Mouse (Mus musculus) neural tube, embryonic 14.5 days (tissue): Measurements from ENCODE around the gene Shisa3. TPM values are rescaled to one million over a fixed set of nuclear protein-coding genes. Genes with fewer than 3 reads are reported as not detected.

ENCODE experiments used
- ATAC-seq: fragments of 200-750 bp; cut with Nextera tagmentation; 2 replicates; pipeline ENCODE4 v1.8.0; 2017; ENCODE audit warnings: low read depth, mild to moderate bottlenecking, moderate TSS enrichment, moderate library complexity
- H3K27ac ChIP-seq: fragments of 300-500 bp; sonication (generic); 2 replicates; pipeline ENCODE4 v1.5.1; 2014; ENCODE audit warnings: low read depth, mild to moderate bottlenecking, control low read depth, low read length, moderate library complexity, mixed read lengths
- H3K27me3 ChIP-seq: fragments of 300-500 bp; sonication (generic); 2 replicates; pipeline ENCODE4 v1.6.1; 2014; ENCODE audit warnings: low read length; ENCODE audit not compliant: control insufficient read depth, insufficient read depth
- H3K36me3 ChIP-seq: fragments of 300-500 bp; sonication (generic); 2 replicates; pipeline ENCODE4 v1.6.1; 2014; ENCODE audit warnings: low read length, mixed read lengths; ENCODE audit not compliant: control insufficient read depth, insufficient read depth
- H3K4me1 ChIP-seq: fragments of 300-500 bp; sonication (generic); 2 replicates; pipeline ENCODE4 v1.6.1; 2014; ENCODE audit warnings: low read length; ENCODE audit not compliant: control insufficient read depth, insufficient read depth
- H3K4me2 ChIP-seq: fragments of 300-500 bp; sonication (generic); 2 replicates; pipeline ENCODE4 v1.6.1; 2014; ENCODE audit warnings: mild to moderate bottlenecking, low read depth, low read length, control low read depth
- H3K4me3 ChIP-seq: fragments of 300-500 bp; sonication (generic); 2 replicates; pipeline ENCODE4 v1.5.1; 2014; ENCODE audit warnings: low read depth, low read length, control low read depth, mixed read lengths
- H3K9ac ChIP-seq: fragments of 300-500 bp; sonication (generic); replicated peaks from 2 replicates; pipeline ENCODE4 v1.6.1; 2014; ENCODE audit warnings: low read depth, mild to moderate bottlenecking, control low read depth, low read length, mixed read lengths
- H3K9me3 ChIP-seq: fragments of 300-500 bp; sonication (generic); 2 replicates; pipeline ENCODE4 v1.6.1; 2016; ENCODE audit warnings: low read length; ENCODE audit not compliant: control insufficient read depth
- WGBS: fragments of 180-500 bp; shearing (Covaris S2); extraction: QIAGEN DNeasy Blood & Tissue Kit; methylation state at CpG from one replicate; pipeline ENCODE4 v1.1.7; 2014; 5-methylcytosine and 5-hydroxymethylcytosine counted together
- polyA plus RNA-seq: library from polyadenylated mRNA; unstranded; fragments of >200 nt; fragmentation: Nextera tagmentation; extraction: Ambion mirVana; gene quantifications from 2 replicates; pipeline ENCODE4 v1.2.1, GENCODE M21; 2014

Gene Shisa3
- polyA plus RNA-seq, 1 experiment from 2014 or later = 2.4 TPM

DNA sequence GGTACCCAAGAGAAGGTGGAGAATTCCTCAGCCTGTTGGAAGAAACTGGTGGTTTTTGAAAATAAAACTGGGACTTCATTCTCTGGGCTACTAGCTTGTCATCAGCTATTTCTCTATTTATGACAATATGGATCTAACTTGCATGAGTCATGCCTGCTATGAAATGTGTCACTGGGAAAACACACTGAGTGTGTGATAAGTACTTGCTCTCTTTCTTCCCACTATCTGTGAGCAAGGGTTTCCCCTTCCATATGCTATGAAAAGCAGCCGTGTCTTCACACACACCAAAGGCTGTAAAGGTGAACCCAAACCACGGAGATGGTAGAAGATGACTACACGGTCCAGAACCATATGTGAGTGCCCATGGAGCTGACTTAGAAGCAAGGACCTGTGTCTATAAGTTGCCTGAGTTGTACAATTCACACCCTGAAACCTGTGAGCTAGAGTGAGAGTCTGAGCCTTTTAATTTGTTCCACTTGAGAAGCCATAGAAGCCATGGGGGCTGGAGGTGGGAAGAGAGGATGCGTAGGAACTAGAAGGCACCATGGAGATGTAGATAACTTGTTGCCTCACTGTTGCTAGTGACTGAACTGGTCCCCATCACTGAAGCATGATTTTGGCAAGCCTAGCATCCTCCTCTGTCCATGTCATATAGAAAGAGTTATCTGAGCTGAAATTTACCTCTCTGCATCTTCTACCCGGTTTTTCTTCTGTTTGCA lies 36.0 kb downstream of the Shisa3 start:
- no peak overlapping the region for H3K27ac ChIP-seq
- no peak overlapping the region for H3K9ac ChIP-seq
- no peak for ATAC-seq
- no peak overlapping the region for H3K4me2 ChIP-seq
- no peaks in the 10 kb centered on the region for H3K9me3 ChIP-seq
- no peaks in the 10 kb centered on the region for H3K27me3 ChIP-seq
- H3K4me1 ChIP-seq = peaks cover 5% of the 10 kb centered on the region; the same call in 1 of the 2 replicates
- H3K4me3 ChIP-seq = no peak overlapping the region
- peaks cover 11% of the 10 kb centered on the region; the same call in 1 of the 2 replicates for H3K36me3 ChIP-seq
- WGBS = 94% methylated on average over 5 of the region's 5 CpGs

DNA sequence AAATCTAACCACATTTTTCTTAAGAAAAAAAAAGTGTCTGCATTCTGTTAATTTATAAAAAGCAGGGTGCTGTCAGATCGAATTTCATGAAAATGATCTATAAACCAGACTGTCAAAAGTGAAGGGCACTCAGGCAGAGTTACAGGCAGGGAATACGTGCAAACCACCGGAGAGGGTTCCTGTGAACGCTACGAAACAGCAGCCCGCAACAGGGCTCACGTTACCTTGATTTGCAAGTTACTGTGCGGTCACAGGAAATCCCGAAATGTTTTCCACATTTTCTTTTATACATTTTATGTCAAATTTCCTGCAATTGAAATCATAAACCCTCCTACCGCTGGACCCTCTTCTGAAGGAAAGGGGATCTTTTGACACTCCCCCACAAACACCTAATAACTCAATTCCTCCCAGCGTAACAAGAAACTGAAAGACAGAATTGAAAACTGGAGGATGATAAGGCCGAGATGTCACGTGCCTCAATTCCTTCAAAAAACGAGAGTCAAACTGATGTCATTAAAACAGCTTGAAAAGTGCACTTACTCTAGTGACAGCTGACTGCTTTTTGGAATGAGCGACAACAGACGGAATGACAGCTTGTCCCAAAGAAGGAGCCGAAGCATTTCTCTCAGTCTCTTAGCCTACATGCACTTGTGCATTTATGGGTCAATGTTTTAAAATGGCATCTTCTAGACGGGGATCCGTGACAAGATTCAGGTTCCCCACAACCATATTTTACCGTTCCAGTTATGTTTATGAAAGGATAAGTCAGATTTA lies 39.3 kb downstream of the Shisa3 start:
- Histone ChIP-seq H3K27me3 (no peaks in the 10 kb centered on the region), H3K9me3 (no peaks in the 10 kb centered on the region), H3K9ac (no peak overlapping the region), H3K36me3 (peaks cover 14% of the 10 kb centered on the region; the same call in 1 of the 2 replicates), H3K4me2 (no peak overlapping the region), H3K27ac (no peak overlapping the region), H3K4me3 (no peak overlapping the region), H3K4me1 (no peaks in the 10 kb centered on the region)
- no peak for ATAC-seq
- 85% methylated on average over 20 of the region's 20 CpGs for WGBS

DNA sequence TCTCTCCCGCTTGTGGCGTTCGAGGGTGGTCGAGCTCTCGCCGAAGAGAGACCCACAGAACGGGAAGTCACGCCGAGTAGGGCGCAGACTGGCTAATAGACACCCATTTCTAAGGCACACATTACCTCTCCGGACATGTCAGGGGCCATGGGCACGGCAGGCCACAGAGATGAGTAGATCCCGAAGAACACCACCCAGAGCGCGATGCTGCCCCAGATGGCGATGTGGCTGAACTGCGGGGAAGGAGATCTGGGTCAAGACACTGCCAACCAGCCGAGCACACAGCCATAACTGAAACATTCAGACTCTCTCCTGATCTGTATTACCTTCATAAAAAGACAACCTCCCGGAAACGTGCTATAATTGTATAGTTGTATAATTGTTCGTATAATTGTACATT lies 39.9 kb downstream of the Shisa3 start:
- peaks cover 14% of the 10 kb centered on the region; the same call in 1 of the 2 replicates for H3K36me3 ChIP-seq
- 81% methylated on average over 21 of the region's 21 CpGs for WGBS
- no peak for ATAC-seq
- no peak overlapping the region for H3K27ac ChIP-seq
- no peak overlapping the region for H3K4me2 ChIP-seq
- H3K27me3 ChIP-seq = no peaks in the 10 kb centered on the region
- H3K4me3 ChIP-seq = no peak overlapping the region
- H3K9me3 ChIP-seq = no peaks in the 10 kb centered on the region
- no peak overlapping the region for H3K9ac ChIP-seq
- no peaks in the 10 kb centered on the region for H3K4me1 ChIP-seq

DNA sequence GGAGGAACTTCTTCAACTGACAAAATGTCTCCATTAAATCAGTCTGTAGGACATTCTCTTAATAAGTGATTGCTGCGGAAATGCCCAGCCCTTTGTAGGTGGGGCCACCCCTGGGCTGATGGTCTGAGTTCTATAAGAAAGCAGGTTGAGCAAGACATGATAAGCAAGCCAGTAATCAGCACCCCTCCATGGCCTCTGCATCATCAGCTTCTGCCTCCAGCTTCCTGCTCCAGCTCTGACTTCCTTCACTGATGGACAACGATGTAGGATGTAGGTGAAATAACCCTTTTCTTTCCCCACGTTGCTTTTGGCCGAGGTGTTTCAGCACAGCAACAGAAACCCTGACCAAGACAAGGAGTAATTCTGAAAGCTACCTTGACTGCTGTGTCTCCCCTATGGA lies 41.5 kb downstream of the Shisa3 start:
- no peak overlapping the region for H3K27ac ChIP-seq
- no peaks in the 10 kb centered on the region for H3K4me1 ChIP-seq
- H3K27me3 ChIP-seq = no peaks in the 10 kb centered on the region
- no peaks in the 10 kb centered on the region; the same call in 1 of the 2 replicates for H3K9me3 ChIP-seq
- no peak overlapping the region for H3K9ac ChIP-seq
- peaks cover 14% of the 10 kb centered on the region; the same call in 1 of the 2 replicates for H3K36me3 ChIP-seq
- 94% methylated on average over 4 of the region's 4 CpGs for WGBS
- no peak overlapping the region for H3K4me3 ChIP-seq
- no peak overlapping the region for H3K4me2 ChIP-seq
- ATAC-seq = no peak

DNA sequence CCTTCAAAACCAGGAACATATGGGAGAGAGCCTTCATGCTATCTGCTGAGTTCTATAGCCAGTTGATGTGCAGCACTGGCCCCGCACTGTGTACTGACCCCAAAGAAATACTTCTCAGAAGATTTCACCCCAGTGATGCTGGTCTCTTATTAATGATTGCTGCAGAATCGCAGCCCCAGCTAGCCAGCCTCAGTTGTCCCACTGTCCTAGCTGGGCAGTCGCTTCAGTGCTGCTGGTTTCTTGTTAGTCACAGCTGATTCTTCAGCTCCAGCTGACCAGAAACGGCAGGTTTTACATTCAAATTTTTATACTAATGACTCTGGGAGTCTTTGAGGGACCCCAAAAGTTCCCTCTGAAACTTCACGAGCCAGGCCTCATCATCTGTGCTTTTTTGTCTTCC lies 42.3 kb downstream of the Shisa3 start:
- H3K4me2 ChIP-seq = no peak overlapping the region
- no peak overlapping the region for H3K9ac ChIP-seq
- 86% methylated on average over 5 of the region's 5 CpGs for WGBS
- no peak overlapping the region for H3K27ac ChIP-seq
- no peak for ATAC-seq
- no peaks in the 10 kb centered on the region for H3K27me3 ChIP-seq
- peaks cover 14% of the 10 kb centered on the region; the same call in 1 of the 2 replicates for H3K36me3 ChIP-seq
- no peak overlapping the region for H3K4me3 ChIP-seq
- no peaks in the 10 kb centered on the region; the same call in 1 of the 2 replicates for H3K9me3 ChIP-seq
- H3K4me1 ChIP-seq = no peaks in the 10 kb centered on the region

DNA sequence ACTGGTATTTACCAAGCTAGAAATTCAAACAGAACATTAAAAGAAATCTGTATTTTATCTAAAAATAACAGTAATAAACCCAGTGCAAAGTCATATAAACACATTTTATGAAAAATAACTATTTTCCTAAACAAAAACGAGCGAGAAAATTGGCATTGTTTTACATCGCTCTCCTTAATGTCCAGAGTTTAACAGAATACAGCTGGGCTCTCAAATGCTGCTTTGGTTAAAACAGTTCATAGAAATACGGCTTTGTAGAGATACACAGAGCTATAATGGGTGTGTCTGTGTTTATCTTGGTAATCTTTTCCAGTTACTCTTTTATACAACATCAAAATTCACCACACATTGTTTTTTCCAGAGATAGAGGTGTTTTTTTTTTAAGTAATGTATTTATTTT lies 44.8 kb downstream of the Shisa3 start:
- no peak for ATAC-seq
- WGBS = 93% methylated on average over 4 of the region's 4 CpGs

DNA sequence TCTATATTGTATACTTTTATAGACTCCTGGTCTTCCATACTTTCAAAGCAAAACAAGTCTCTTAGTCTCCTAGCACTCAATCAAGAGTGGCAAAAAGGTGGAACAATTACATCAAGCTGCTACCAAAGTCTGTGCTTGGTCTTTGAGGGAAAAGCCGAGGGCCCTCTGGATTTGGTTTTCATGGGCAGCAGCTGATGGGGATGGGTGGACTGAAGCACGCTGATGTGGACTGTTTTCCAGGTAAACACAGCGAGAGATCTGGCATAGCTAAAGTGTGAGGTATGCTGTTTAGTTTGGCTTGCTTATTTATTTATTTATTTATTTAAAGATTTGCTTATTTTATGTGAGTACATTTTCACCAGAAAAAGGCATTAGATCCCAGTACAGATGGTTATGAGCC lies 45.9 kb downstream of the Shisa3 start:
- 99% methylated on average over 3 of the region's 3 CpGs for WGBS
- Histone ChIP-seq H3K4me1 (no peaks in the 10 kb centered on the region; the same call in 1 of the 2 replicates), H3K4me2 (no peak overlapping the region)

More for the DNA sequence above, 44.8 kb downstream of the Shisa3 start:
- H3K9ac ChIP-seq = no peak overlapping the region
- no peaks in the 10 kb centered on the region; the same call in 1 of the 2 replicates for H3K9me3 ChIP-seq
- H3K36me3 ChIP-seq = peaks cover 9% of the 10 kb centered on the region; the same call in 1 of the 2 replicates
- no peak overlapping the region for H3K4me3 ChIP-seq
- H3K4me1 ChIP-seq = no peaks in the 10 kb centered on the region; the same call in 1 of the 2 replicates
- H3K4me2 ChIP-seq = no peak overlapping the region
- no peak overlapping the region for H3K27ac ChIP-seq
- H3K27me3 ChIP-seq = no peaks in the 10 kb centered on the region

DNA sequence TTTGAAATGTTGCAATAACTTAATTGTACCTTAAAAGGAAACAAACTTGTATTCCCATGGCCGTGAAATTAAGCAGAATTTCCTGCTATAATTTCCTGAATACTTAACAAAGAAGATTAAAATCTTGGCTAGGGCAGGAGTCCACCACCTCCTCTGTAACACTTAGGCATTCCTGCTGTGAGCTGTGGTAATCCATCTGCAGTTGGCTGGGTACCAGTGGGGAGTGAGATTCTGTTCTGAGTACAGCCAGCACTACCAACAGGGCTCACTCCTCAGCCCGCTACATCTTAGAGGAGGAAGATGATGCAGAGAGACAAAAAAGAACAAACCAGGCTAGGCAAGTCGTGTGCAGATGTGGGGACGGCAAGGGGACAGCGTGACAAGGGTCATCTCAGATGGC lies 46.9 kb downstream of the Shisa3 start:
- Histone ChIP-seq H3K36me3 (no peaks in the 10 kb centered on the region; the same call in 1 of the 2 replicates), H3K4me2 (no peak overlapping the region), H3K27ac (0 out of 2 replicates have a peak overlapping the region, but pooled peaks have one; percentile 48), H3K4me3 (no peak overlapping the region), H3K9me3 (no peaks in the 10 kb centered on the region; the same call in 1 of the 2 replicates), H3K9ac (no peak overlapping the region), H3K4me1 (no peaks in the 10 kb centered on the region; the same call in 1 of the 2 replicates), H3K27me3 (no peaks in the 10 kb centered on the region)
- ATAC-seq = no peak
- 85% methylated on average over 5 of the region's 5 CpGs for WGBS

More for the DNA sequence above, 45.9 kb downstream of the Shisa3 start:
- ATAC-seq = no peak
- no peak overlapping the region for H3K9ac ChIP-seq
- H3K9me3 ChIP-seq = no peaks in the 10 kb centered on the region; the same call in 1 of the 2 replicates
- H3K27ac ChIP-seq = no peak overlapping the region
- H3K36me3 ChIP-seq = peaks cover 6% of the 10 kb centered on the region; the same call in 1 of the 2 replicates
- H3K4me3 ChIP-seq = no peak overlapping the region
- no peaks in the 10 kb centered on the region for H3K27me3 ChIP-seq
